Mouse (Mus musculus): ENCODE measurements around the gene Prss50.

- TF ChIP-seq CTCF (IDR thresholded peaks at IDR 0.05; ENCODE audit: control insufficient read depth, insufficient read depth, low read length) = no peak
- TF ChIP-seq POLR2A (IDR thresholded peaks at IDR 0.05; ENCODE audit: borderline replicate concordance, control insufficient read depth, low read depth, low read length) = no peak
These were observed 32.3 kb upstream of the Prss50 start for GRCm38 (mm10) chr9:110825426-110825825.
